Mouse (Mus musculus) gastrocnemius, postnatal 25 days (tissue): ENCODE measurements around the gene Abcc8. TPM values are rescaled to one million over a fixed set of nuclear protein-coding genes. Genes with fewer than 3 reads are reported as not detected.
A peak's percentile ranks its signal among the peaks of the same experiment; 100 is the strongest.
"Not testable (repeated sequence)": the region's sequence is repeated elsewhere in the genome, so short reads cannot be mapped to it uniquely, and the experiment has no call there.

Experiments used
- DNase-seq: peaks from one replicate; pipeline ENCODE4 v3.0.0; 2022
- long read RNA-seq, 2 experiments: library from polyadenylated mRNA; stranded (forward); transcript quantifications; one replicate each; pipeline ENCODE4 v2.0.0; 2021
- total RNA-seq, 2 experiments: library from RNA; stranded (reverse); gene quantifications; 1 replicate in 1 of 2; 2 replicates in 1 of 2; pipeline ENCODE4 v1.2.3; 2021

The Abcc8 gene
- 1 to 10 TPM; 3.2 to 3.3 TPM for total RNA-seq
- long read RNA-seq, experiment 1, partial matches to known transcripts: 0 of 3 reads
- long read RNA-seq, experiment 1, other reads (novel, unspliced or antisense): 3 of 3 reads
- long read RNA-seq, experiment 2, partial matches to known transcripts: 0 of 1 reads
- long read RNA-seq, experiment 2, other reads (novel, unspliced or antisense): 1 of 1 reads

GRCm38 (mm10) chr7:46179431-46180275 is at the start of gene Abcc8:
Gene Abcc8, minus strand, starts transcription at chr7:46180033.
- no peak for DNase-seq

DNA sequence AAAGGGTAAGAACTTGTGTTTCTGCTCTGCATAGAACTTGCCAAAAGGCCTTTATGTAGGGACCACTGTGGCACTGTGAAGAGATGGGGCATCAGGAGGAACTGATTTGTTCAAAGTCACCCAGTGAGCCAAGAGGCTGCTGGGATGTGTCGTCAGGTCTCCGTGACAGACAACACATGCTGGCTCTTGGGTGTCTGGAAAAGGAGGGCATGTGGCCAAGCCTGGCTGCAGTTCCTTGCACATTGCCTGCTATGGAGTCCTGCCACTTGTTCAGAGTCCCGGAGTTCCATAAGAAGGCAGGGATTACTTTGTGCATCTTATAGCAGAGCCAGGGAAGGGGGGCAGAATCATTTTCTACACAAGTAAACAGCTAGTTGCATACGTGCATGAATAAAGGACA is 47.1 kb upstream of the Abcc8 start:
- DNase-seq: peak; percentile 48

DNA sequence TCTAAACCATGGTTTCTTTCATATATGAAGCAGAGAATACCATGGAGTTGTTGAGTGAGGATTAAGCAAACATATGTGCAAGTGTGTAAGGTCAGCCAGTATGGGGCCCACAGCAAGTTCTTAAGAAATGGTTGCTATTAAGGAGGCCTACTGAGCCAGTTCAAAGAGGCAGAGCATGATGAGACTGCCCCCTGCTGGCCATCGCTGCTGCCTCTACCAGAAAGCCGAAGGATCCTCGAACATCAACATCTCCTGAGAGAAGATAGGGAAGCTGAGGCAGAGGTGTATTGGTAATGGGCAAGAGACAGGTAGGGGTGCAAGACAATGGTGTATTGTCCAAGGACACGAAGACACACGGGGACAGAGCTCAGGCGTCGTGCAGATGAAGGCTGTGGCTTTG is 46.4 kb upstream of the Abcc8 start:
- DNase-seq: no peak

DNA sequence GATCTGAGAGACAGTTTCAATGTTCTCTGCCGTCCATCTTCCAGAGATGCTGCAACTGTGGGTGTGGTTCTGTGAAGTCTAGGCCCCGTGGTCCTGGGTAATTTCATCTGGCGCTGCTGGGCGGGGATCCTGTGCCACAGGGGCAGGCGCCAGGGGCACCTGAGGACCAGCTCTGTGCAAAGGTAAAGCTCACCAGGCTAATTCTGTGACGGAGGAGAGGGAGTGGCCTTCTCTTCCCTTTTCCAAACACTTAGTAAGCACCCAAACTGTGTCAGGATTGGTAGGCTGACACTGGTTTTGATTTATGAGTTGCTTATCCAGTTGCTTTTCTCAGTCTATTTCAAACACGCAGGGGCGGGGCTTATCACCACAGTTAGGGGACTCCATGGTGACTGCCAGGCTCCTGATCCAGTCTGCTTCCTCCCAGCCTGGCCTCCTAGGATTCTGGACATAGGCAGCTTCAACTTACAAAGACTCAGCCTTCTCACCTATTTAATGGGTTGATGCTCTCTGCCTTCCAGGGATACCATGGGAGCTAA is 40.8 kb upstream of the Abcc8 start:
- DNase-seq: no peak

- DNase-seq: no peak
These were observed 38.6 kb upstream of the Abcc8 start for GRCm38 (mm10) chr7:46218415-46218814.

- no peak for DNase-seq
These were observed 36.6 kb upstream of the Abcc8 start for GRCm38 (mm10) chr7:46216481-46216880.

- no peak for DNase-seq
These were observed 30.4 kb upstream of the Abcc8 start for GRCm38 (mm10) chr7:46210276-46210675.

DNA sequence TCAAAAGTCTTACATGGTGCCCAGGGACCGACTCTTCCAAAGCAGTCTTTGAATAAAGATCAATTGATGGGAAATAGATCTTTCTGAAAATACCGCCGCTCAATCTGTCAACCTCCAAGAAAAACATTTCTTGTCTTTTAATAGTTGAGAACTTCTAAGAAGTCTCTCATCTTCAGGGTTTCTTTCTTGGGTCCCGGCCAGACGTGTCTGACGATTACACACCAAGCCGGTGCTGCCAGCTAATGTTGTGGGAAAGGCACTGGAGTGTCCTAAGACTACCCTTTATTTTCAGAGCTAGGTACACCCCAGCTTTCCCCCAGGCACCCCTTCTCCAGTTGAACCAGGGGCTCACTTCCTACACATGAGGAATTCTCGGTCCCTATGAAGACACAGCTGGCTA is 28.3 kb upstream of the Abcc8 start:
- DNase-seq: no peak

- no peak for DNase-seq
These were observed 24.9 kb upstream of the Abcc8 start for GRCm38 (mm10) chr7:46204775-46205174.

- peak; percentile 77 for DNase-seq
These were observed 24.2 kb upstream of the Abcc8 start for GRCm38 (mm10) chr7:46204046-46204471.

- DNase-seq: no peak
These were observed 21.8 kb upstream of the Abcc8 start for GRCm38 (mm10) chr7:46201649-46202048.

DNA sequence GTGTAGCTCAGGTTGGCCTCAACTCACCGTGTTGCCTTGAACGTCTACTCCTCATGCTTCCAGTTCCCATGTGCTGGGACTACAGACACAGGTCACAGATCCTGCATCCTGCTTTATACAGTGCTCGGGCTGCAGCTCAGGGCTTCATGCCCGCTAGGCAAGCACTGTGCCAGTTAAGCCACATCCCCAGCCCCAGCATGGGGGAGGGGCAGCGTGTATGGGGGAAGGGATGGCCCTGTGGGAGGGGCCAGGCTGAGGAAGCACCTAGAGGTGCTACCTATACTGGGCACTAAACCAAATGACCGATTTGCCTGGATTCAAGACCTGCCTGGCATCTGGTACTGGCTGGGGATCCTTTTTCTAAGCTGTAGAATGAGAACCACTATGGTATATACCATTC is 20.2 kb upstream of the Abcc8 start:
- DNase-seq: no peak

GRCm38 (mm10) chr7:46195356-46195755 is 15.5 kb upstream of the Abcc8 start:
- DNase-seq: peak; percentile 44

DNA sequence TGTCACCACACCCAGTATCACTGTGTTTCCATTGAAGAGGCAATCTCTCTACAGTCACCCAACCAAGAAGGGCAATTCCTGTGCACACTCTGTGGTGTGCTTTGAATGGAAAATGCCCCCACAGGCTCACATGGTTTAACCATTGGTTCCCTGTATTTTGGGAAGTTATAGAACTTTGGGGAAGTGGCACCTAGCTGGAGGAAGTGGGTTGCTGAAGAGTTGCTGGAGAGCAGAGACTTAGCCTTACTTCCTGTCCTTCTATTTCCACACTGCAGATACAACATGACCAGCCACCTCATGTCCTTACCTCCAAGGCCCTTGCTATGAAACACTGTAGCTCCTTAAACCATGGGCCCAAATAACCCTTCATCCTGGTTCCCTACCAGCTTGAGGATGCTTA is 4.4 kb upstream of the Abcc8 start:
- no peak for DNase-seq

DNA sequence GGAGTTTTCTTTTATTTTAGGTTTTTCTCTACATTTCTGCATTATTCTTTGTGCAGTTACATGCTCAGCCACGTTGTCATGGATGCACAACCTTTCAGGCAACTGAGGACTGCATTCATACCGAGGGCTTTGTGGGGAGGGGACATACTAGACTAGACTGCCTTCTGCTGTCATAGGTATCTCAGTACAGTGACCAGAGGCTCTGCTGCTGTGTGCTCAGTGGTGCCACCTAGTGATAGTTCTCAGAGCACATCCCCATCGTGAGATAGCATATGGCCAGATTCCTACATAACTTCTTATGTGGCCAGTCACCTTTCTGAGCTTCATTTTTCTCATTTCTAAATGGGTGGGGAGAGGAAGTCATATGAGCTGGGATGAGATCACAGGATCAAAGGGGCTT is 1.8 kb upstream of the Abcc8 start:
- DNase-seq: no peak

DNA sequence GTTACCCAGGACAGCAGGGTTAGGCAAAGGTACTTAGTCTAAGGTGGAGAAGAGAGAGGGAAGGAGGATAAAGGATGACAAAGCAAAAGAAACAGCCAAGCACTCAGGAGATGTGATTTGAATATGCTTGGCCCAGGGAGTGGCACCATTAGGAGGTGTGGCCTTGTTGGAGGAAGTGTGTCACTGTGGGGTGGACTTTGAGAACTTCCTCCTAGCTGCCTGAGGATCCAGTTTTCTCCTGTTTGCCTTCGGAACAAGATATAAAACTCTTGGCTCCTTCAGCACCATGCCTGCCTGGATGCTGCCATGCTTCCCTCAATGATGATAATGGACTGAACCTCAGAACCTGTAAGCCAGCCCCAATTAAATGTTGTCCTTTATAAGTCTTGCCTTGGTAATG is 10.9 kb downstream of the Abcc8 start:
- DNase-seq: not testable (repeated sequence)

GRCm38 (mm10) chr7:46168402-46168801 is 11.4 kb downstream of the Abcc8 start:
- DNase-seq: no peak

DNA sequence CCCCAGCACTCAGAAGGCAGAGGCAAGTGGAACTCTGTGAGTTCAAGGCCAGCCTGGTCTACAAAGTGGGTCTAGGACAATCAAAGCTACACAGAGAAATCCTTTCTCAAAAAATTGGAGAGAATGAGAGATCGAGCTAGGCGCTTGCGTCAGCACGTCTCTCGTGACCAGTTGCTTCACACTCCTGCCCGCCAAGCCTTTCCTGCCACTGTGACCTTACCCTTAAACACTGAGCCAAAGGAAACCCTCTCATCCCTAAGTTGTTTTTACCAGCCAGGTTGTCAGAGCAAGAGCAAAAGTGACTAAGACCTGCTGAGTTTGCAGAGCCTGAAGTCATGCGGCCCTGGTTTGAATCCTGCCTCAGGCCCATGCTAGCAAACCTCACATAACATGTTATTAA is 11.9 kb downstream of the Abcc8 start:
- no peak for DNase-seq

DNA sequence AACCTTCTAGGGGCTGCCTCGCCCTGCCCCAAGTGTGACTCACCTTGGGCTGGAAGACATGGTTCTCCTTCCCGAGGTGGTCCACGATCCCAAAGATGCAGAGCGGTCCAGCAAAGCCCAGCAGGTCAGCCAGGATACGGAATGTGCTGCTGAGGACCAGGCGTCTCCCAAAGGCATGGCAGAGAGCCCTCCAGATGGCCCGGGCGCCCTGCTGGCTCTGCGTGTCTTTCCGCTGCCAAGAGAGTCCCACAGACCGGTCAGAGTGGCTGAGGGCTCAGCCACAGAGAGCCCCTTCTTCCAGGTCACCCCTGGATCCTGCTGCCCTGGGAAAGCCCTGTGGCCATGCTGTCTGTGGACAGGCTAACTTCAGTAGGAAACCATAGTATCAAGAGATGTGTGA is 14.0 kb downstream of the Abcc8 start:
- DNase-seq: no peak

DNA sequence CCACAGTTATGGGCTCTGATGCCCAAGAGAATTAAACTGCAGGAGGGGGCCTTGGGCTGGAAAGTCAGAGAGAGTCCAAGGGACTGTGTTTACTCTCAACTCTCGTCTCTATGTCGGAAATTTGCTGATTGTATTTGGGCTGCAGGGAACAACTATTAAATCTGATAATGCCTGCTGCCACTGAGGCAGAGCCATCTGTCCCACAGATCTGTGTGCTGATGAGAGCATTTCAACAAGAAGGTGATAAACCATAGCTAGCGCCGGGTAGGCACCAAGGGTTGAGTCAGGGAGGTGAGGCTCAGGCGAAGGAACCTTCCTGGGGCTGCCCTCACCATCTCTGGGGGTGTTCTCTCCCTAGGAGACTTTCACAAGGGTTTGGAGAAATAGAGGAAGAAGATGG is 17.1 kb downstream of the Abcc8 start:
- no peak for DNase-seq

DNA sequence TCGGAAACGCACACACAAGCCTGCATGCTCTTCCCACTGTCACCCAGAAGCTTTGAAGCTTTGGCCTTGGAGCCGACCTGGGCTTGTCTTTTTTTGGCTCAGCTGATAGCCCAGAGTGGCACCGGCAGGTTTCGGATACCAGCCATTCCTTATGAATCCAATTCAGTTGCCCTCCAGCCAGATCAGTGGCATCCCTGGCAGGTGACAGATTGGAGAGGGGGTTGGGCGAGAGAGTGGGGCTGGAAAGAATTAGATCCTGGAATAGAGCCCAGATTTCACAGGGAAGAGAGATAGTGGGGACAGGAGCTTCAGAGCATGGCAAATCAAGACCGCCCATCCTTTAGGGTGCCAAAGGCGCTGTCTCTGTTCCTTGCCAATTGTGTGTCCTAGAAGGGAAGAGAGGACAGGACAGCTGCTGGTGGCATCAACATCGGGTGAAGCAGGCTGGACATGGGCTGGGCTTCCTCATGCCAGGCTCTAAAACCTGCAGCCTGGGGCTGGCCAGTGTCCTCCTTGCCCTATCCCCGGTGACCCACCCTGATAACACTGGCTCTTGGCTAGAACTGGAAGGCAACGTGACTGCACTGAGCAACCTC is 17.6 kb downstream of the Abcc8 start:
- DNase-seq: peak; percentile 67

GRCm38 (mm10) chr7:46161615-46162014 is 18.2 kb downstream of the Abcc8 start:
- DNase-seq: no peak

DNA sequence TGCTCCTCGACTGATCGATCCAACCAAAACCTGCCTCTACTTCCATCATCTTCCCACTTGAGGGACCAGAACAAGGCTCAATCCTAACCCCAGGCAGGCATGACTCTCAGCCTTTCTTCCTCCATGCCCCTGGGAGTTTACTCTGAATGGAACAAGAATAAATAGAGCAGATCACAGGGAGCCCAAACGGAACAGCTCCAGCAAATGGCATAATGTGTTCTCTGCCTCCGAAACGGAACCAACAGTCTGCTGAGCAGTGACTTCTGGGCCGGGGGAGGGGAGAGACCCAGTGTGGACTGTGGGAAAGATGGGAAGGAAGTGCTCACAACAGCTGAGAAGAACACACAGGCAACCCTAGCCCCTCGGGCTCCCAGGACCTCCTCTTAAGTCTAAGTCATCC is 22.1 kb downstream of the Abcc8 start:
- no peak for DNase-seq
